Mouse (Mus musculus) hindbrain, embryonic 11.5 days (tissue): ENCODE results near the gene Vamp4. TPM values are rescaled to one million over a fixed set of nuclear protein-coding genes. Genes with fewer than 3 reads are reported as not detected.

Experiments
- ATAC-seq: fragments of 200-750 bp; cut with Nextera tagmentation; 2 replicates; pipeline ENCODE4 v1.8.0; 2017; ENCODE audit warnings: mild to moderate bottlenecking, moderate TSS enrichment, moderate library complexity; ENCODE audit not compliant: low FRiP score
- DNase-seq: peaks from one replicate; pipeline ENCODE4 v3.0.0-alpha.2; 2015; ENCODE audit warnings: low spot score
- H3K27ac ChIP-seq: fragments of 300-500 bp; sonication (generic); 2 replicates; pipeline ENCODE4 v1.5.1; 2014; ENCODE audit warnings: mild to moderate bottlenecking, low read depth, low read length
- H3K27me3 ChIP-seq: fragments of 300-500 bp; sonication (generic); 2 replicates; pipeline ENCODE4 v1.6.1; 2014; ENCODE audit warnings: mild to moderate bottlenecking, low read length, moderate library complexity, mixed read lengths; ENCODE audit not compliant: control insufficient read depth, insufficient read depth
- H3K36me3 ChIP-seq: fragments of 300-500 bp; sonication (generic); 2 replicates; pipeline ENCODE4 v1.6.1; 2014; ENCODE audit warnings: mild to moderate bottlenecking, low read length, moderate library complexity, mixed read lengths; ENCODE audit not compliant: control insufficient read depth, insufficient read depth
- H3K4me1 ChIP-seq: fragments of 300-500 bp; sonication (generic); replicated peaks from 2 replicates; pipeline ENCODE4 v1.6.1; 2014; ENCODE audit warnings: low read length, mixed read lengths; ENCODE audit not compliant: control insufficient read depth, insufficient read depth
- H3K4me2 ChIP-seq: fragments of 300-500 bp; sonication (generic); replicated peaks from 2 replicates; pipeline ENCODE4 v1.6.1; 2014; ENCODE audit warnings: mild to moderate bottlenecking, low read depth, low read length
- H3K4me3 ChIP-seq: fragments of 300-500 bp; sonication (generic); 2 replicates; pipeline ENCODE4 v1.5.1; 2014; ENCODE audit warnings: low read depth, low read length
- H3K9ac ChIP-seq: fragments of 300-500 bp; sonication (generic); 2 replicates; pipeline ENCODE4 v1.6.1; 2014; ENCODE audit warnings: low read depth, low read length
- H3K9me3 ChIP-seq: fragments of 300-500 bp; sonication (generic); 2 replicates; pipeline ENCODE4 v1.6.1; 2016; ENCODE audit warnings: low read length; ENCODE audit not compliant: control insufficient read depth
- WGBS: fragments of 180-500 bp; shearing (Covaris S2); extraction: QIAGEN DNeasy Blood & Tissue Kit; methylation state at CpG from one replicate; pipeline ENCODE4 v1.1.7; 2014; 5-methylcytosine and 5-hydroxymethylcytosine counted together
- polyA plus RNA-seq: library from polyadenylated mRNA; unstranded; fragments of >200 nt; fragmentation: Nextera tagmentation; extraction: Ambion mirVana; gene quantifications from 2 replicates; pipeline ENCODE4 v1.2.1, GENCODE M21; 2014

The Vamp4 gene
- polyA plus RNA-seq, 1 experiment from 2014 or later = 71.8 TPM

DNA sequence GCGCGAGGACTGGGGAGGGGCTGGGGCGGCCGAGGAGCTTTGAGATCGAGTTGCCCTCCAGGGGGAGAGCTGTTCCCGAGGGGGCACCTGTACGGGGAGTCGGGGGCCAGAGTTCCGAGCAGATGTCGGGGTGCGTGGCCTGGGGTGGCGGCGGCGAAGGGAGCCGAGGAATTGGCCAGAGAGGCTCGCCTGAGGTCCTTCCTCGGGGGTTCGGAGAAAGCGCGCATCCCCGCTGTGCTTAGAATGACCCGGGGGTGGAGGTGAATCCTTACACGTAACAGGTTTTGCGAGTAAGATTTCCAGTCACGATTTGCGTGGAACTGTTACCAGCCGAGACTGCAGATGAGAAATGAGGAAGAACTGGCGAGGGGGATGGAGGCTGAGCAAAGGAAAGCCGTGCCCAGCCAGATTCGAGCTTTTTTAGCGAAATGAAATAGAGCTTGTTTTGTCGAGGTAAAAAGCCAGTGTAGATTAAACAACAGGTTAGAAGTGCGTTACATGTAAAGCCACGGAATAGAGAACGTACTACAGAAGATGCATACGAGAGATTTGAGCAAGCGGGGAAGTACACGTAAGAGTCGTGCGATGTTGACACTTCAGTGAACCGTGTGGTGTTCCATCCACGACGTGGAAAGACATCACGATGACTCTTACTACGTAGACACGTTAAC lies 751 bp downstream of the Vamp4 start:
- Histone ChIP-seq H3K9me3 (no peaks in the 10 kb centered on the region), H3K9ac (peak overlapping the region; percentile 88), H3K27me3 (no peaks in the 10 kb centered on the region), H3K27ac (peak overlapping the region; percentile 91), H3K36me3 (no peaks in the 10 kb centered on the region), H3K4me2 (peak overlapping the region; percentile 65), H3K4me1 (no peaks in the 10 kb centered on the region), H3K4me3 (peak overlapping the region; percentile 88)
- DNase-seq (no peak), ATAC-seq (no peak)
- under 1% methylated on average over 45 of the region's 46 CpGs for WGBS

DNA sequence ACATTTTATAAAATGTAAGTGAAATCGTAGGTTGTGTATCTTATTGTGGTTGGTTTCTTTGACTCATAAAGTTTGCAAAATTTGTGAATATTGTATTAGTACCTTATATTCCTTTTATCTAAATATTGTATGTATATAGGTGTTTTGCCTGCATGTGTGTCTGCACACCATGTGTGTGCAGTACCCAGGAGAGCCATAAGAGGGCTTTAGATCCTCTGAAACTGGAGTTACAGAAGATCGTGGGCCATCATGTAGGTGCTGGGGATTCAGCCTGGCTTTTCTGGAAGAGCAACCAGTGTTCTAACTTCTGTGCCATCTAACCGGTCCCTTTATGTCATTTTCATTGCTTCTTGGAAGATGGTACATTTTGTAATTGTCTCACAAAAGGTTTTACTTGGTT lies 4.8 kb downstream of the Vamp4 start:
- Histone ChIP-seq H3K36me3 (0 out of 2 replicates have a peak, but pooled peaks cover 3% of the 10 kb centered on the region), H3K4me2 (no peak overlapping the region), H3K27me3 (no peaks in the 10 kb centered on the region), H3K4me1 (no peaks in the 10 kb centered on the region), H3K4me3 (no peak overlapping the region), H3K9ac (no peak overlapping the region), H3K9me3 (no peaks in the 10 kb centered on the region), H3K27ac (no peak overlapping the region)
- ATAC-seq (no peak), DNase-seq (no peak)
- WGBS = 99% methylated on average over 3 of the region's 3 CpGs

- WGBS = 93% methylated on average over 2 of the region's 2 CpGs
- Histone ChIP-seq H3K36me3 (0 out of 2 replicates have a peak, but pooled peaks cover 3% of the 10 kb centered on the region), H3K9me3 (no peaks in the 10 kb centered on the region), H3K27me3 (no peaks in the 10 kb centered on the region), H3K4me1 (no peaks in the 10 kb centered on the region), H3K4me2 (no peak overlapping the region), H3K4me3 (no peak overlapping the region), H3K27ac (no peak overlapping the region), H3K9ac (no peak overlapping the region)
- ATAC-seq (no peak), DNase-seq (no peak)
Measured at GRCm38 (mm10) chr1:162582884-162583283, 12.6 kb downstream of the Vamp4 start.

GRCm38 (mm10) chr1:162586282-162586681 lies 16.0 kb downstream of the Vamp4 start:
- H3K4me2 ChIP-seq = no peak overlapping the region
- no peak for DNase-seq
- H3K27ac ChIP-seq = no peak overlapping the region
- H3K36me3 ChIP-seq = no peaks in the 10 kb centered on the region
- no peaks in the 10 kb centered on the region for H3K9me3 ChIP-seq
- no peak for ATAC-seq
- no peak overlapping the region for H3K9ac ChIP-seq
- WGBS = 86% methylated on average over 4 of the region's 4 CpGs
- H3K27me3 ChIP-seq = no peaks in the 10 kb centered on the region
- no peak overlapping the region for H3K4me3 ChIP-seq
- no peaks in the 10 kb centered on the region for H3K4me1 ChIP-seq

GRCm38 (mm10) chr1:162588606-162589005 lies 18.3 kb downstream of the Vamp4 start:
- no peak overlapping the region for H3K4me3 ChIP-seq
- H3K36me3 ChIP-seq = no peaks in the 10 kb centered on the region
- no peaks in the 10 kb centered on the region for H3K27me3 ChIP-seq
- no peak overlapping the region for H3K4me2 ChIP-seq
- no peaks in the 10 kb centered on the region for H3K9me3 ChIP-seq
- ATAC-seq (no peak), DNase-seq (no peak)
- H3K27ac ChIP-seq = no peak overlapping the region
- 92% methylated on average over 3 of the region's 3 CpGs for WGBS
- no peaks in the 10 kb centered on the region for H3K4me1 ChIP-seq
- H3K9ac ChIP-seq = no peak overlapping the region

DNA sequence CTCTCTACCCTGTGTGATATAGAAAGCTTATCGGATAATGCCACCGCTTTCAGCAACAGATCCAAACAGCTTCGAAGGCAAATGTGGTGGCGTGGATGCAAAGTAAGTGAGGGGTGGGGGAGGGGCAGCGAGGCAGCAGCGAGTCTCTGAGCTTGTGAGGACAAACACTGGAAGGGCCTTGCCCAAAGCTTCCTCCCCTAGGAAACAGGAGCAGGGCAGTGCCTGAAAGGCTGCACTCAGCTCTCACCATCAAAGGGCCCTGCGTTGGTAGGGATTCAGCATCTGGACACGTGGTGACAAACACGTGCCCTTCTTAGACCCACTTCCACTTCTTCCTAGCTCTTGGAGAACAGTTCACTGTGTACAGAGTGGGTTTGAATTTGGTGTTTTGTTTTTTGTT lies 19.1 kb downstream of the Vamp4 start:
- WGBS = 7% methylated on average over 9 of the region's 9 CpGs
- Histone ChIP-seq H3K9ac (no peak overlapping the region), H3K4me2 (no peak overlapping the region), H3K36me3 (no peaks in the 10 kb centered on the region), H3K9me3 (no peaks in the 10 kb centered on the region), H3K4me3 (no peak overlapping the region), H3K27me3 (no peaks in the 10 kb centered on the region), H3K4me1 (no peaks in the 10 kb centered on the region), H3K27ac (no peak overlapping the region)
- ATAC-seq (peak; percentile 87), DNase-seq (peak; percentile 74)

DNA sequence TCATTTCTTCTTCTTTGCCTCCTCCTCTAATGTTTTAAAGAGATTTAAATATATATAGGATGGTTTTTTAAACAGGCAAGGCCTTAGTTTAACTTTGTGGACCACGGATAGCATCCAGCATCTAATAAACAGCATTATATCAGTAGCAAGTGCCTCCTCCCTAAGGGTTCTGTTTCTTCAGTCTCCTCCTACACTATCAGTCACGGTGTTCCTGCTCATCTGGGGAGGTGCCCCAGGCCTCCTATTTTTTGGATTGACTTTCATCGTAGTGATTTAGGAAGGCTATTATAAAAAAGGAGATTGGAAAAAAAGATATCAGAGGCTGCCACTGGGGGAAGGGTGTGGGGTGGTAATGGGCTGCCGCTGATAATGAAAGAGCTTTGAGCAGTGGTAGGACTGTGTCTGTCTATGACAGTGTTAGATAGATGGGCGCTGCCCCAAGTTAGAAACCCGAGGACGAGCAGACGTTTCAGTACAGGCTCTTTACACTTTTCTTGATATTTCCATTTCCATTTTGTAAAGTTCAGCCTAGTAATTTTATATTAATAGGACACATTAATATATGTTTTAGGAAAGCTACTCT lies 20.2 kb downstream of the Vamp4 start:
- H3K27ac ChIP-seq = no peak overlapping the region
- no peak overlapping the region for H3K4me3 ChIP-seq
- ATAC-seq = peak; percentile 77
- H3K27me3 ChIP-seq = no peaks in the 10 kb centered on the region
- no peak overlapping the region for H3K9ac ChIP-seq
- WGBS = 69% methylated on average over 8 of the region's 8 CpGs
- DNase-seq = no peak
- H3K9me3 ChIP-seq = no peaks in the 10 kb centered on the region
- H3K4me2 ChIP-seq = no peak overlapping the region
- H3K4me1 ChIP-seq = no peaks in the 10 kb centered on the region
- H3K36me3 ChIP-seq = no peaks in the 10 kb centered on the region

DNA sequence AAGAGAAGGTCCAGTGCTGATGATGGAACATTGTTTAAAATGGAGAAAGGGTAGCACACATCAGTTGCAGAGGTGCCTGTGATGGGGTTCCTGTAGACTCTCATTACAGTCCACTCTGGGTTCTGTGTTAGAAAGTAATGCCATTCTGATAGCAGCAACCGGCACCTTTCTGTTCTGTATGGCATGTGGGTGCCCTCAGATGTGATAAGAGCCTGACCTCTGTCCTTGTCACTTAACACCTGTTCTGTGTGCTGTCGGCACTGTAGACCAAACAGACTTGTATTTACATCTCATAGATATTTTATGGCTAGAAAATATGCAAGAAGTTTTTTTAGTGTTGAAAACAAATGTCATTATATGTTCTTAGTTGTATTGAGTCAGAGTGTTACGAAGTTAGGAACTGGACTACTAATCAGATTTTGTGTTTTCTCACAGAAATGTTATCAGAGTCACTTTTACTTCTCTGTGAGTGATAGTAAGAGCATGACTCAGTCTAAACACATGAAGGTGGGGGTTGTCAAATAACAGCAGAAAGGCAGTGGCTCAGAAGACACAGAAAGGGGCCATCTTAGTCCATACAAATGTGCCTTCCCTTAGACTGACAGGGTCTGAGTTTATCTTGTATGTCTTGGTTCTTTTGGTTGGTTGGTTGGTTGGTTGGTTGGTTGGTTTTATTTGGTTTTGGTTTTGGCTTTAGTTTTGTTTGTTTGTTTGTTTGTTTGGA lies 27.2 kb downstream of the Vamp4 start:
- H3K4me1 ChIP-seq = no peaks in the 10 kb centered on the region
- no peaks in the 10 kb centered on the region for H3K27me3 ChIP-seq
- no peak overlapping the region for H3K9ac ChIP-seq
- no peak overlapping the region for H3K4me3 ChIP-seq
- H3K27ac ChIP-seq = no peak overlapping the region
- WGBS = 83% methylated on average over 3 of the region's 3 CpGs
- ATAC-seq (no peak), DNase-seq (no peak)
- H3K9me3 ChIP-seq = no peaks in the 10 kb centered on the region
- H3K36me3 ChIP-seq = no peaks in the 10 kb centered on the region
- H3K4me2 ChIP-seq = no peak overlapping the region

- no peak overlapping the region for H3K27ac ChIP-seq
- H3K9me3 ChIP-seq = no peaks in the 10 kb centered on the region
- 91% methylated on average over 5 of the region's 5 CpGs for WGBS
- no peak overlapping the region for H3K9ac ChIP-seq
- DNase-seq = no peak
- H3K4me2 ChIP-seq = no peak overlapping the region
- no peaks in the 10 kb centered on the region for H3K36me3 ChIP-seq
- H3K27me3 ChIP-seq = no peaks in the 10 kb centered on the region
- ATAC-seq = no peak
- no peaks in the 10 kb centered on the region for H3K4me1 ChIP-seq
- H3K4me3 ChIP-seq = no peak overlapping the region
Measured at GRCm38 (mm10) chr1:162599617-162600016, 29.3 kb downstream of the Vamp4 start.
